ENCODE assay signal across 10 mouse cellular contexts in genomic region chr6:31070966-31071365, GRCm38 (mm10).
"Had no signal": no experiment of that assay in that cellular context is flagged by ENCODE, and none has a peak within 500 bp of the region (broad histone marks: within the 10 kb centered on the region; RNA-seq: fewer than 3 reads in every experiment).

No protein-coding gene starts in this region.

- H3K27ac ChIP-seq: liver, embryonic 15.5 days; midbrain, embryonic 13.5 days had no signal

- H3K36me3 ChIP-seq: liver, embryonic 15.5 days; midbrain, embryonic 13.5 days had no signal

- H3K9ac ChIP-seq: liver, embryonic 15.5 days; midbrain, embryonic 13.5 days had no signal

- ATAC-seq: intestine, postnatal 0 days; midbrain, embryonic 13.5 days had no signal

- H3K4me2 ChIP-seq: liver, embryonic 11.5 days; liver, embryonic 15.5 days; midbrain, embryonic 13.5 days had no signal

- H3K27me3 ChIP-seq: liver, embryonic 15.5 days; midbrain, embryonic 13.5 days had no signal

- H3K9me3 ChIP-seq: liver, embryonic 15.5 days; midbrain, embryonic 13.5 days had no signal

- H3K4me3 ChIP-seq: liver, embryonic 15.5 days; midbrain, embryonic 13.5 days had no signal

- DNase-seq: kidney, adult 8-10 months; kidney, postnatal 25 days; lung, adult 2 months; right cerebral cortex, adult 18-20 months; right cerebral cortex, postnatal 25 days; thymus, postnatal 36 days had no signal
